Mouse (Mus musculus) embryo, embryonic 10.5 days (tissue): ENCODE data around the gene Rab40b.

Source experiments
- DNase-seq: peaks from one replicate; pipeline ENCODE4 v3.0.0-alpha.2; 2015; ENCODE audit warnings: low spot score

The Rab40b gene

GRCm38 (mm10) chr11:121387750-121388553 lies at the start of gene Rab40b:
TSS of gene Rab40b (minus strand) at chr11:121388251.
- DNase-seq: peak; percentile 100

DNA sequence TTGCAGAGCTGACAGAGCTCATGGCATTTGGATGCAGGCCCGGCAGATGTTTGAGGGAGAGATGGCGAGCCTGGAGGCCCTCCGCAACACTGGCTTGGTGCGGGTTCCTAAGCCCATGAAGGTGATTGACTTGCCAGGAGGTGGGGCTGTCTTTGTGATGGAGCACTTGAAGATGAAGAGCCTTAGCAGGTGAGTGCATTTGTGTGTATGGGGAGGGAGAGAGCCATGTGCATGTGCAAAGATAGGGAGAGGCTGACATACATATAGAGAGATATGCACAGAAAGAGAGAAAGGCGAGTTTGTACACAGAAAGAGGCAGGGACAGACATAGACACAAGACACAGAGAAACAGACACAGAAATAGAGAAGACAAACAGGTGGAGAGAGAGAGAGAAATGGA lies 49.2 kb upstream of the Rab40b start:
- DNase-seq: no peak

DNA sequence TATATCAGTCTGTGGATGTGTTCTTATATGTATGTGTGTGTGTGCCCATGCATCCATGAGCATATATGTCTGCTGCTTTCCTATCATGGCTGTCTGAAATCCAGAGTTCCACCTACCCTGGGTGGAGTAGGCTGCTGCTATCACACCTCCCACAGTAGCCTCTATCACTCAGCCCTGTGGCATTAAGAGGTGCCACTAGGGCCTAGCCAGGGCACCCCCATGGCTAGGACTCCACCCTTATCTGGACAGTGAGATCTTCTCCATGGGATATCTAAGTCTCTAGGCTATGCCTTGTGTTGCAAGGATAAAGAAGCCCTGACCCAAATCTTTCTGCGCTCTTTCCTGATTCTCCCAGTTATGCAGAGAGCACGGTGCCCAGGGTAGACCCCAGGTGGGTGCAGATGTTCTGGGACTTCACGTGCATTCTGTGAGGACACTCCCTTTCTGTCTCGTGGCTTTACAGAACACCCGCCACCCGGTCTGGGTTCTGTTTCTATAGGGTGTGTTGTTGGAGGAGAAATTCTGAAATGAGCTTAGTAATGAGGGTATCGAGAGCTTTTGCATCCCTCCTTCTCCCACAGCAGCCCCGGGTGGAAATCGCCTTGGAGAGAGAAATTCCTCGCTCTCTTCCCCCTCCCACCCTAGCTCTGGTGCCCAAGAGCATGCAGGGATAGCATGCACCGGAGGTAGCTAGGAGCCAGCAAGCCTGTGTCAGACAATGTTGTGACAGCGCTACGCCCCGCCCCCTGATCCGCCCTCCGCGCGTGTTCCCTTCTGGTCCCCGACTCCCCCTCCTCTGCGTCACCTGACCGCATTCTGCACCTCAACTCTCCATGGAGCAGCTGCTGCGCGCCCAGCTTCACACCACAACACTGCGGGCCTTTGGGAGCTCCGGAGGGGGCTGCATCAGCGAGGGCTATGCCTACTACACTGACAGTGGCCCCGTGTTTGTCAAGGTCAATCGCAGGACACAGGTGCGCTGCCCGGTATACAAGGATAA lies 46.4 kb upstream of the Rab40b start, which contains the start of gene Fn3k:
Fn3k (plus strand) TSS at position 758 of the 1,000 bp plus-strand sequence.
- peak; percentile 80 for DNase-seq

- DNase-seq: no peak
These were observed 45.3 kb upstream of the Rab40b start for GRCm38 (mm10) chr11:121433397-121433796.

GRCm38 (mm10) chr11:121421553-121422173 lies 33.6 kb upstream of the Rab40b start:
- DNase-seq: no peak

DNA sequence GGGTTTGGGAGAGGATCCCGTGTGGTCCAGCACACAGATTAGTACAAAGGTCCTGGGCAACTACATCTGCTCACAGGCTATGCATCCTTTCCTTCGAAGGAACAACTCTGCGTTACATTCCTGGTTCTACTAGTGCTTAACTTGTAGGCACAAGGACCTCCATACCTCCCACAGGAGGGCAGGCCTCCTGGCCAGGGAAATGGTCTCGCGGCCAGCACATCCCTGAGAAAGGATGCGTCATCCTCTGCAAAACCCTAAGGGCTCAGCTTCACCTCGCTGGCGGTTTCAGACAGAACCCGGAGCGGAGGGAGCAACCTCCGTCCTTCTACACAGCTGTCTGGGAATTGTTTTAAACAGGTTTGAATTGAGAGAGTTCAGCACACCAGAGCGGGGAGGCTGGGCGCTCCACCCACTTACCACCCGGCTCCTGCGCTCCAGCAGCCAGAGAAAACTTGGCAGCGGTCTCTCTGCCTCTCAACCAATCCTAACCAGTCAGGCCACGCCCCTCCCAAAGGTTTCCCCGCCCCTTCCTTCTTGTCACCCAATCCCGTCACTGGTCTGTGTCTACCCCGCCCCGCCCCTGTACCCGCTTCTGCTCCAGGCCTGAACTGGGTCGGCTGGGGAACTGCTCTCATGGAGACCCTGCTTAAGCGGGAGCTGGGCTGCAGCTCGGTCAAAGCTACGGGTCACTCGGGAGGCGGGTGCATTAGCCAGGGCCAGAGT lies 32.9 kb upstream of the Rab40b start, which contains the start of gene Fn3krp:
Fn3krp (plus strand) TSS at position 572 of the 723 bp plus-strand sequence.
- DNase-seq: peak; percentile 100

- DNase-seq: peak; percentile 5
These were observed 32.3 kb upstream of the Rab40b start for GRCm38 (mm10) chr11:121420379-121420778.

GRCm38 (mm10) chr11:121418932-121419331 lies 30.9 kb upstream of the Rab40b start:
- no peak for DNase-seq

GRCm38 (mm10) chr11:121417971-121418370 lies 29.9 kb upstream of the Rab40b start:
- no peak for DNase-seq

DNA sequence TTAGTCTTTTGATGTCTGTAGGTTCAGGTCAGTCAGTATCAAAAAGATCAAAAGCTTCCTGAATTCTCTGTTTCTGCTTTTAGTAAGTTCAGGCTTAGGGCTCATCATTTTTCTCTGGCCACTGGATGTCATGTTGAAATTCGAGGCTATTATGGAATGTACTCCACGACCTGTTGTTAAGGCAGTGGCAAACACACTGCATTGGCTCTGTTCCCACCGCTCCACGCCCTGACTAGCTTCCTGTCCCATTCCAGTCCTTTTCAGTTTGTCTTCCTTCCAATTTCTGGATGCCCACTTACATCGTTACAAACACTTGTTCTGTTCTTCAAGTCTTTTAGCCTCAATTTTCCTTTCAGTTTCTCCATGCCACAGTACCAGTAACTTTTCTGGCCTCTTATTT lies 27.3 kb upstream of the Rab40b start:
- DNase-seq: no peak

DNA sequence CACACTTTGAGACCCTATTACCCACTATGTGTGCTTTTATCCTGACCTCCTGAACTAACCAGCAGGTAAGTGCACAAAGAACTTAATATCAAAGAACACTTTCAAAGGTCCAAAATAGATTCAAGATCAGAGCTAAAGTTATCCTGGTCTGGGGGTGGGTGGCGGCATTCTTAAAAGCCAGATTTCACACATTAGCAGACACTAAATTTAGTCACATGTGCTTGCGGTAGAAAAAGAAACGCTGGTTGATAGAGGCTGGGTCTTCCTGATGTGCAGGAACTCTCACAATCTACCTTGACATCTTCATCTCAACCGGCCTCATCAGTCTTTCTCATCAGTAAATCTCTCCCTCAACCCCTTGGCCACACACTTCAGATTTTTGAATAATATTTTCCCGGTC lies 26.7 kb upstream of the Rab40b start:
- DNase-seq: no peak

DNA sequence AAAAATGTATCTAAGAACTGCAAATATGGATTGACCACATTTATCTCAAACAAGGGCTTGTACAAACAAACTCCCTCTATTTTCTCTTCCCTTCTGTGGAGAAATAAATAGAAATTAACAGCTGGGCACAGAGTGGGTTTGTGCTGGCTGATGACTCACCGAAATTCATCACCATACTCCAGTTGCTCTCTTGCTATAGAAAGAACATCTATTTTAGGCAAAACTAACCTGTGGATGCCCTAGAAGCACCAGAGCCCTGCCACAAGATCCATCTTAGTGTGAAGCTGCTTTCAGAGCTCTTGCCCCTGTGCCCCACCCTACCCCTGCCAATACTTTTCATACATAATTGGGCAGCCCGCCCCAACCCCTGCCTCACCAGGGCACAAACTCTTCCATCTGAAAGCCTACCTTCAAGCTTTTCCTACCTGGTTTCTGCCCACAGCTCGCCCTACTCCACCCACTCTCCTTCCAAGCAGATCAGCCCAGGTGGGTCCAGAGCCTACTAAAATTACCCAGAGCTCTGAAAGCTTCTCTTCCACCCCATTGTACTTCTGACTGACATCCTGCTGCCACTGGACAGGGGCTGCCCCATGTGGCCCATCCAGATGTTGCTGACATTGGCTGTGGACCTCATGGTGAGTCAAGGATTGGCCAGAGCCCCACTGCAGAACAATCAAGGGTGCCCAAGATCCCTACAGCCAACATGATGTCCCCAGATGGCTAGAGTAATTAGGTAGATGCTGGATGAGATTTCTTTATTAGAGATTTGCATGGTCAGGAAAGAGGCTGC lies 19.5 kb upstream of the Rab40b start:
- DNase-seq: no peak

GRCm38 (mm10) chr11:121392405-121392804 lies 4.4 kb upstream of the Rab40b start:
- no peak for DNase-seq

GRCm38 (mm10) chr11:121390793-121391192 lies 2.7 kb upstream of the Rab40b start:
- DNase-seq: no peak

DNA sequence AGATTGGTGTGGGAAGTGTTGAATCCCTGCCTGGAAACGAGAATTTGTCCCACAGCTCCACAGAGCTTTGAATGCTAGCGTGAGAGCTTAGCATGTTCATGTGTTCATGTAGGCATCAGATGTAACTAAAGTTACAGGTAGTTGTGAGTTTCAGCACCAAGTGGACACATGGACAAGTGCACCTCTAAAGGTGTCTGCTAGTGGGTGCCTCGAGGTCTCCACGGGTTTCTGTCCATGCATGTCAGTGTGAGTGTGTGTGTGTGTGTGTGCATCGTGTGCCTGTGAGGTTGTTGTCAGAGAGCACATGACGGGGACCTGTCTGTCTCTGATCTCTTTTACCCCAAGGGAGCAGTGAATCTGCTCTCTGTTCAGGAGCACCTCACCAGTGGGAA lies 499 bp upstream of the Rab40b start:
- no peak for DNase-seq

DNA sequence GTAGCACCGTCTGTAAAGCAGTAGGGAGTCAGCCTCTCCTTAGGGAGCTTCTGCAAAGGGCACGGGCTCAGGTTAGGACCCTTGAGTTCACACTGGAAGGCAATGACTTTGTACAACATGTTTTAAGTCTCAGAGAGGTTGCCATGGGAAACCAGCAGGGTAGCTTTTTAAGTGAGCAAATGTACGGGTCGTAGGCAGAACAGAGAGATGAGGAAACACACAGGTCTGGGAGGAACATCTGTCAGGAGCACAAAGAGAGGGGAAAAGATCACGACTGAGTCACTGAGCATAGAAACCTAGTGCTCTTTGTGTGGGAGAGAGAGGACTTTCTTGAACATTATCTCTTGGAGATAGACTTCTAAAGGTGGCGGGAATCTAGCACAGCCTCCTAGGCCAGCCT lies 7.8 kb downstream of the Rab40b start:
- peak; percentile 10 for DNase-seq

DNA sequence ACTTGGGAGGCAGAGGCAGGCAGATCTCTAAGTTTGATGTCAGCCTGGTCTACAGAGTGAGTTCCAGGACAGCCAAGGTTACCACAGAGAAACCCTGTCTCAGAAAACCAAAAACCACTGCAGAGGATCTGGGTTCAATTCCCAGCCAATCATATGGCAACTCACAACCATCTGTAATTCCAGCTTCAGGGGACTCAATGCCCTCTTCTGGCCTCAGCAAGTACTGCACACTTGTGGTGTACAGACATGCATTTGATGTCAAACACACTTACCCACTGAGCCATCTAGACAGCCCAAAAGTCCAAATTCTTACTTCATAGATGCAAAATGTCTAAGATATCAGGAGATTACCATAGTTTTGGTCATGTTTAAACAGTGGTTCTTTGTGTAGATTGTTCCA lies 9.4 kb downstream of the Rab40b start:
- DNase-seq: no peak

DNA sequence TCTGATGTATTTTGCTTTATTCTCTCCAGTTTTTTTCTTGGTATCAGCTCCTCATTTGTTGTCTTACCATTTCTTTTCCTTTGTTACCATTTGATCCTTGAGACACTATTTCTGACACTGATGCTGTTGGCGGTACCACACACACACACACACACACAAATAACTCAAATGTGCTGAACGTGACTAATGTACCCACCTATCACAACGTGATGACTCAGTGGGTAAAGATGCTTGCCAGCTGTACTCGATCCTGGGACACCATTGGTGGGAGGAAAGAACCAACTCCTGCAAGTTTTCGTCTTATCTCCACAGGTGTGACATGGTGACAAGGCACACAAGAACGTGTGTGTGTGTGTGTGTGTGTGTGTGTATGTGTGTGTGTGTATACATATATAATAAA lies 14.7 kb downstream of the Rab40b start:
- DNase-seq: no peak

- no peak for DNase-seq
These were observed 17.6 kb downstream of the Rab40b start for GRCm38 (mm10) chr11:121370337-121370994.

- peak; percentile 65 for DNase-seq
These were observed 18.4 kb downstream of the Rab40b start for GRCm38 (mm10) chr11:121369622-121370021.
